Mouse (Mus musculus) forebrain, postnatal 0 days (tissue): ENCODE results near the gene Vps37b. TPM values are rescaled to one million over a fixed set of nuclear protein-coding genes. Genes with fewer than 3 reads are reported as not detected.
A peak's percentile ranks its signal among the peaks of the same experiment; 100 is the strongest.

Experiments used
- ATAC-seq: fragments of 200-750 bp; cut with Nextera tagmentation; 2 replicates; pipeline ENCODE4 v1.8.0; 2017; ENCODE audit warnings: mild to moderate bottlenecking, moderate library complexity
- DNase-seq: peaks from one replicate; pipeline ENCODE4 v3.0.0-alpha.2; 2015
- H3K27ac ChIP-seq: fragments of 300-500 bp; sonication (generic); 2 replicates; pipeline ENCODE4 v1.5.1; 2014; ENCODE audit warnings: low read depth, mild to moderate bottlenecking, antibody characterized with exemption, low read length, moderate library complexity, mixed read lengths
- H3K27me3 ChIP-seq: fragments of 300-500 bp; sonication (generic); 2 replicates; pipeline ENCODE4 v1.6.1; 2014; ENCODE audit warnings: mild to moderate bottlenecking, low read length, mixed read lengths; ENCODE audit not compliant: insufficient read depth
- H3K36me3 ChIP-seq: fragments of 300-500 bp; sonication (generic); 2 replicates; pipeline ENCODE4 v1.6.1; 2014; ENCODE audit warnings: mild to moderate bottlenecking, moderate library complexity; ENCODE audit not compliant: insufficient read depth
- H3K4me1 ChIP-seq: fragments of 300-500 bp; sonication (generic); 2 replicates; pipeline ENCODE4 v1.6.1; 2014; ENCODE audit warnings: antibody characterized with exemption; ENCODE audit not compliant: insufficient read depth
- H3K4me2 ChIP-seq: fragments of 300-500 bp; sonication (generic); 2 replicates; pipeline ENCODE4 v1.6.1; 2014; ENCODE audit warnings: low read depth, mild to moderate bottlenecking, moderate library complexity
- H3K4me3 ChIP-seq: fragments of 300-500 bp; sonication (generic); 2 replicates; pipeline ENCODE4 v1.5.1; 2014; ENCODE audit warnings: low read depth, low read length, mixed read lengths
- H3K9ac ChIP-seq: fragments of 300-500 bp; sonication (generic); 2 replicates; pipeline ENCODE4 v1.6.1; 2014; ENCODE audit warnings: mild to moderate bottlenecking
- H3K9me3 ChIP-seq: fragments of 300-500 bp; sonication (generic); 2 replicates; pipeline ENCODE4 v1.6.1; 2016; ENCODE audit warnings: low read length
- CTCF ChIP-seq: sonication (generic); IDR thresholded peaks from 2 replicates; pipeline ENCODE4 v1.5.1; 2016; ENCODE audit warnings: antibody characterized with exemption, control low read depth, low read depth
- WGBS: fragments of 180-500 bp; shearing (Covaris S2); extraction: QIAGEN DNeasy Blood & Tissue Kit; methylation state at CpG from one replicate; pipeline ENCODE4 v1.1.7; 2014; 5-methylcytosine and 5-hydroxymethylcytosine counted together
- polyA plus RNA-seq: library from polyadenylated mRNA; unstranded; fragments of >200 nt; fragmentation: Nextera tagmentation; extraction: Ambion mirVana; gene quantifications from 2 replicates; pipeline ENCODE4 v1.2.1, GENCODE M21; 2015
- total RNA-seq: library from RNA; depleted of rRNA; stranded (reverse); fragments of >200 nt; gene quantifications from 2 replicates; pipeline ENCODE4 v1.2.3, GENCODE M21; 2014

Vps37b gene
- total and polyA plus RNA-seq, 2 experiments from 2014 or later: 62.0 to 76.5 TPM

DNA sequence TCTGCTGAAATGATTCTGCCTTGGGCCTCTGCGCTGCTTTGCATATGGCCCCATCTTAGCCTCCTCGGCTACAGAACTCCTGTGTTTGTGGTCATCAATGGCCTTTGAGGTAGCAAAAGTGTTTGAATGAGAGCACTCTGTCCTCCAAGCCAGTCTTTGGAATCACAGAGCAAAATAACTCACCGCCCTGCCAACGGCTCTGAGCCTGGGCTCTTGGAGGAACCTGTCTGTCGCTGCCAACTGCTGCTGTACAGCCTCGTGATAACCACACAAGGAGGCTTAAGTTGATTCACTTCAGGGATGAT lies 50.9 kb downstream of the Vps37b start:
- H3K9ac ChIP-seq: no peak overlapping the region
- 58% methylated on average over 6 of the region's 6 CpGs for WGBS
- no peaks in the 10 kb centered on the region for H3K4me1 ChIP-seq
- DNase-seq: no peak
- no peaks in the 10 kb centered on the region for H3K27me3 ChIP-seq
- H3K36me3 ChIP-seq: no peaks in the 10 kb centered on the region
- no peak overlapping the region for H3K27ac ChIP-seq
- H3K4me3 ChIP-seq: no peak overlapping the region
- H3K4me2 ChIP-seq: no peak overlapping the region
- no peaks in the 10 kb centered on the region for H3K9me3 ChIP-seq
- ATAC-seq: no peak
- no peak for TF ChIP-seq CTCF

DNA sequence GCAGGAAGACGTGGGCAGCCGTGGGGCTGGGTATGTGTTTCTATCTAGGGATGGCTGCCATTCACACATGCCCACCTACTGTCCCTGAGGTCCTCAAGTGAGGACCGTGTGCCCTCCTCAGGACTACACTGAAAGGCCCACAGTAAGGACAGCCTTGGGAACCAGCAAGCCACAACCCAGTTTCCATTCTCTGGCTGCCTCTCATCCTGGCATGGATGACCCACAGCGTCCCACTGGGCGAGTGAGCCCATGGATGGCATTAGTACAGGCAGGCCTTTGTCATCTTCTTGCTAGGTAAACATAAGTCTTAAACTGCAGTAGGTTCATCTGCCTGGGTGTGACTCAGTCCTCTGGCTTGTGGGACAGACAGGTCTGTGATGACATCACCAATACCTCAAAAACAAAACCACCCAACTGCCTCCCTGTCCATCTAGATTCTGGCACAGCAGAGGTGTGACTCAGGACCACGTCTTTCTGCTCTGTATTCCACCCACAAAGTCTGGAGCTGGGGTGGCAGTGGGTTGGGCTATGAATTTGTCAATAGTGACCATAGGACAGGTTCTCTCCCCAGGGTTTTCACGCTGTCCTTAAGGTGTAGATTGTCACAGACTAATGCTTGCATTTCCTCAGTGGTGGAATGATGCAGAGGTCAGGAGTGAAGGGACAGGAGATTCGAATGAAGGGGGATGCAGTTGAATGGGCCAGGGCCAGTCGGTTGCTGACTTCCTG lies 51.4 kb downstream of the Vps37b start:
- DNase-seq (no peak), ATAC-seq (no peak)
- Histone ChIP-seq H3K4me1 (no peaks in the 10 kb centered on the region), H3K27ac (no peak overlapping the region), H3K4me3 (no peak overlapping the region), H3K9ac (no peak overlapping the region), H3K27me3 (no peaks in the 10 kb centered on the region), H3K9me3 (no peaks in the 10 kb centered on the region), H3K36me3 (no peaks in the 10 kb centered on the region), H3K4me2 (no peak overlapping the region)
- TF ChIP-seq CTCF: no peak
- 81% methylated on average over 9 of the region's 9 CpGs for WGBS

GRCm38 (mm10) chr5:123979980-123980369 lies 52.1 kb downstream of the Vps37b start:
- DNase-seq (no peak), ATAC-seq (no peak)
- no peak for TF ChIP-seq CTCF
- H3K4me2 ChIP-seq: no peak overlapping the region
- H3K27ac ChIP-seq: no peak overlapping the region
- H3K9me3 ChIP-seq: no peaks in the 10 kb centered on the region
- no peaks in the 10 kb centered on the region for H3K36me3 ChIP-seq
- WGBS: 67% methylated on average over 4 of the region's 4 CpGs
- H3K9ac ChIP-seq: no peak overlapping the region
- H3K4me1 ChIP-seq: peaks cover 7% of the 10 kb centered on the region
- H3K27me3 ChIP-seq: no peaks in the 10 kb centered on the region
- no peak overlapping the region for H3K4me3 ChIP-seq

DNA sequence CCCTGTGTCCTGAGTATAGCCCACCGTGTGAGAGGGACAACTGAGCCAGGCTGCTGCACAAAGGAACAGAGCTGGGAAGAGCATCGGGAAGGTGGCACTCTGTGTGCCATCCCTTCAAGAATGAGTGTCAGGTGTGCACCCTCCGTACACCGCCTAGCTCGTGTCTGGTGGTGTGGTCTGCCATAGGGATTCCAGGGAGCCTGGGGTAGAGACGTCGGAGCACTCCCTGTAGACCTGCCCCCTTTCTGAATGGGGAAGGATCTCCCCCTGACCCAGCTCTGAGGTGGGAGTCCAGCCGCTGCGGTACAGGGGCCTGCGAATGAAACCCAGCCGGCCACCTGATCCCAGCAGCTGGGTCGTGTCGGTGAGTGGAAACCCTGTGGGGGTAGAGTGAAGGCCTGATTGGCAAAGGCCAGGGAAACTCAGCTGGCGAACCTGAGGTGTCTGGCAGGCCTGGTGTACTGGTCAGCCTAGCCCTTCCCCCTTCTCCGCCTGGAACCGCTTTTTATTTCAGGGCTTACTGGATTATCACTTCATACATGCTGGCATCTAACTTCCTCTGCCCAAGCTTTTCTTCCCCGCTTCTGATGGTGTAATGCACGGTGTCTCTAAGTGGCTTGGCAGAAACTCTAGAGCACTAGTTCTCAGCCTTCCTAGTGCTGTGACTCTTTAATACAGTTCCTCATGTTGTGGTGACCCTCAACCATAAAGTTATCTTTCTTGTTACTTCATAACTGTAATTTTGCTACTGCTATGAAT lies 52.7 kb downstream of the Vps37b start:
- Histone ChIP-seq H3K9ac (no peak overlapping the region), H3K4me1 (peaks cover 12% of the 10 kb centered on the region), H3K4me3 (no peak overlapping the region), H3K36me3 (no peaks in the 10 kb centered on the region), H3K27me3 (no peaks in the 10 kb centered on the region), H3K4me2 (no peak overlapping the region), H3K9me3 (no peaks in the 10 kb centered on the region), H3K27ac (no peak overlapping the region)
- DNase-seq (no peak), ATAC-seq (no peak)
- no peak for TF ChIP-seq CTCF
- WGBS: 81% methylated on average over 18 of the region's 18 CpGs

DNA sequence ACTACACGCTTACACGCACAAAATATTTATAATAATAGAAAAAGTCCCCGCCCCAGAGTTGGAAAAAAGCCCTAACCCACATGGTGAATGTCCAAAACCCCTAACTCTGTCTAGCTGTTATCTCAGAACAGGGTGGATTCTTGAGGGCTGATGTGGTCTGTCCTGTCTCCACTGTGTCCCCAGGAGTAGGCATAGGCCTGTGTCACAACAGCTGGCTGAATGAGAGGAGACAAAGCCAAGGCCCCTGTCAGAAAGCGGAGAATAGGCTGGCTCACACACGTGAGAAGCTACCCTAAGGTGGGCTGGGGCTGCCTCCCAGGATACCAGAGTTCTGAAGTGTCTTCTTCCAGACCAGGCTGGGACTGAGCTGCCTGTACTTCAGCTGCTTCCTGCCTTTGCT lies 53.9 kb downstream of the Vps37b start:
- no peaks in the 10 kb centered on the region for H3K27me3 ChIP-seq
- H3K36me3 ChIP-seq: no peaks in the 10 kb centered on the region
- WGBS: 77% methylated on average over 5 of the region's 5 CpGs
- ATAC-seq (no peak), DNase-seq (no peak)
- H3K4me2 ChIP-seq: no peak overlapping the region
- H3K4me1 ChIP-seq: peaks cover 12% of the 10 kb centered on the region
- TF ChIP-seq CTCF: no peak
- H3K9ac ChIP-seq: no peak overlapping the region
- no peak overlapping the region for H3K4me3 ChIP-seq
- no peaks in the 10 kb centered on the region for H3K9me3 ChIP-seq
- H3K27ac ChIP-seq: no peak overlapping the region

GRCm38 (mm10) chr5:123977231-123977630 lies 54.8 kb downstream of the Vps37b start:
- ATAC-seq (no peak), DNase-seq (no peak)
- TF ChIP-seq CTCF: no peak
- Histone ChIP-seq H3K4me2 (no peak overlapping the region), H3K27ac (no peak overlapping the region), H3K4me1 (peaks cover 12% of the 10 kb centered on the region), H3K4me3 (no peak overlapping the region), H3K36me3 (no peaks in the 10 kb centered on the region), H3K9me3 (no peaks in the 10 kb centered on the region), H3K9ac (no peak overlapping the region), H3K27me3 (no peaks in the 10 kb centered on the region)
- 57% methylated on average over 3 of the region's 3 CpGs for WGBS

GRCm38 (mm10) chr5:123975668-123976180 lies 56.3 kb downstream of the Vps37b start:
- H3K36me3 ChIP-seq: no peaks in the 10 kb centered on the region
- DNase-seq (no peak), ATAC-seq (no peak)
- TF ChIP-seq CTCF: no peak
- no peaks in the 10 kb centered on the region for H3K27me3 ChIP-seq
- peak overlapping the region; percentile 79; the same call in 1 of the 2 replicates for H3K4me2 ChIP-seq
- no peak overlapping the region for H3K27ac ChIP-seq
- no peak overlapping the region for H3K4me3 ChIP-seq
- peak overlapping the region; percentile 80; the same call in 1 of the 2 replicates for H3K9ac ChIP-seq
- peaks cover 12% of the 10 kb centered on the region for H3K4me1 ChIP-seq
- no peaks in the 10 kb centered on the region for H3K9me3 ChIP-seq
- WGBS: 75% methylated on average over 6 of the region's 6 CpGs
